Mouse (Mus musculus): Measurements from ENCODE around the gene Vpreb1. TPM values are rescaled to one million over a fixed set of nuclear protein-coding genes. Genes with fewer than 3 reads are reported as not detected.
A peak's percentile ranks its signal among the peaks of the same experiment; 100 is the strongest.

The Vpreb1 gene
- polyA plus RNA-seq, 2 experiments = 1.5 to 2.6 TPM

GRCm38 (mm10) chr16:16907799-16908198 lies 37.2 kb upstream of the Vpreb1 start:
- TF ChIP-seq CTCF (IDR thresholded peaks at IDR 0.05; ENCODE audit: low read depth) = no peak
- no peak for TF ChIP-seq EP300 (IDR thresholded peaks at IDR 0.05; ENCODE audit: low read depth)
- no peaks in the 10 kb centered on the region for H3K36me3 ChIP-seq (replicated peaks; ENCODE audit: control insufficient read depth, insufficient read depth, low read depth)
- H3K27ac ChIP-seq = no peak overlapping the region
- H3K4me2 ChIP-seq (ENCODE audit: low read depth) = no peak overlapping the region
- no peaks in the 10 kb centered on the region for H3K4me1 ChIP-seq (replicated peaks; ENCODE audit: control insufficient read depth in 2 of 2, insufficient read depth in 2 of 2, low read length in 1 of 2)
- H3K27me3 ChIP-seq (ENCODE audit: control insufficient read depth, insufficient read depth, low read length) = no peaks in the 10 kb centered on the region
- no peak overlapping the region for H3K4me3 ChIP-seq (ENCODE audit: insufficient read depth in 1 of 2, low read depth in 2 of 2, low read length in 2 of 2)
- ATAC-seq (ENCODE audit: insufficient read depth) (peak; percentile 47), DNase-seq (ENCODE audit: low read depth in 3 of 3, low spot score in 3 of 3) (no peak)
- 34% methylated on average over 6 of the region's 6 CpGs for WGBS (ENCODE audit: insufficient replicate concordance)
- H3K9me3 ChIP-seq (ENCODE audit: control insufficient read depth, low read length) = no peaks in the 10 kb centered on the region
- H3K9ac ChIP-seq (replicated peaks) = no peak overlapping the region

- Histone ChIP-seq H3K4me1 (replicated peaks; ENCODE audit: control insufficient read depth in 2 of 2, insufficient read depth in 2 of 2, low read length in 1 of 2) (no peaks in the 10 kb centered on the region), H3K4me3 (ENCODE audit: insufficient read depth in 1 of 2, low read depth in 2 of 2, low read length in 2 of 2) (no peak overlapping the region), H3K4me2 (ENCODE audit: low read depth) (no peak overlapping the region), H3K9me3 (ENCODE audit: control insufficient read depth, low read length) (no peaks in the 10 kb centered on the region), H3K36me3 (replicated peaks; ENCODE audit: control insufficient read depth, insufficient read depth, low read depth) (no peaks in the 10 kb centered on the region), H3K27me3 (ENCODE audit: control insufficient read depth, insufficient read depth, low read length) (no peaks in the 10 kb centered on the region), H3K27ac (no peak overlapping the region), H3K9ac (replicated peaks) (no peak overlapping the region)
- ATAC-seq (ENCODE audit: insufficient read depth) (no peak), DNase-seq (ENCODE audit: low read depth in 3 of 3, low spot score in 3 of 3) (no peak)
- TF ChIP-seq EP300 (IDR thresholded peaks at IDR 0.05; ENCODE audit: low read depth) (no peak), CTCF (IDR thresholded peaks at IDR 0.05; ENCODE audit: low read depth) (no peak)
- 69% methylated on average over 5 of the region's 5 CpGs for WGBS (ENCODE audit: insufficient replicate concordance)
These were observed 32.5 kb upstream of the Vpreb1 start for GRCm38 (mm10) chr16:16903188-16903587.

DNA sequence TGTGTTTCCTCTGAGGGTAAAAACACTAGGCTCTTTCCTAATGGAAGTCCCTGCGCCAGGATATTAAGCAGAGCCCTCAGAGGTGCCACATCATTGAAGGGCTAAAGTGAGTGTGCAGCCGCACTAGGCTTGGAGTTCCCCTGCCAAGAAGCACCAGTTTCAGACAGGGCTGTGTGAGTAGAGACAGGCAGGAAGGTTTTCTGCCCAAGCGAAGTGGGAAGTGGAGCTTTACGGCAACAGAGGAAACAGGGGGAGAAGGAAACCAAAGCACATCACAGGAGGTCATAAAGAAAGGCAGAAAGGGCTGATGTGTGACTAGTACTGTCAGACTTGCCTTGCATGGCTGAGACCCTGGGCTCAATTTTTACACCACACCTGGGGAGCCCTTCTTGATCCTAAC lies 31.7 kb upstream of the Vpreb1 start:
- ATAC-seq (ENCODE audit: insufficient read depth) (no peak), DNase-seq (ENCODE audit: low read depth in 3 of 3, low spot score in 3 of 3) (no peak)
- no peak overlapping the region for H3K9ac ChIP-seq (replicated peaks)
- no peak overlapping the region for H3K27ac ChIP-seq
- no peaks in the 10 kb centered on the region for H3K36me3 ChIP-seq (replicated peaks; ENCODE audit: control insufficient read depth, insufficient read depth, low read depth)
- H3K9me3 ChIP-seq (ENCODE audit: control insufficient read depth, low read length) = no peaks in the 10 kb centered on the region
- 44% methylated on average over 4 of the region's 4 CpGs for WGBS (ENCODE audit: insufficient replicate concordance)
- H3K4me3 ChIP-seq (ENCODE audit: insufficient read depth in 1 of 2, low read depth in 2 of 2, low read length in 2 of 2) = no peak overlapping the region
- H3K4me2 ChIP-seq (ENCODE audit: low read depth) = no peak overlapping the region
- peaks cover 0 to 4% of the 10 kb centered on the region in 2 experiments; a peak in 3 of 4 replicates for H3K4me1 ChIP-seq (replicated peaks; ENCODE audit: control insufficient read depth in 2 of 2, insufficient read depth in 2 of 2, low read length in 1 of 2)
- H3K27me3 ChIP-seq (ENCODE audit: control insufficient read depth, insufficient read depth, low read length) = no peaks in the 10 kb centered on the region
- no peak for TF ChIP-seq CTCF (IDR thresholded peaks at IDR 0.05; ENCODE audit: low read depth)
- no peak for TF ChIP-seq EP300 (IDR thresholded peaks at IDR 0.05; ENCODE audit: low read depth)

GRCm38 (mm10) chr16:16897056-16897584 lies 26.5 kb upstream of the Vpreb1 start:
- peak overlapping the region; percentile 65 to 83 for H3K4me3 ChIP-seq (ENCODE audit: insufficient read depth in 1 of 2, low read depth in 2 of 2, low read length in 2 of 2)
- TF ChIP-seq CTCF (IDR thresholded peaks at IDR 0.05; ENCODE audit: low read depth) (no peak), EP300 (IDR thresholded peaks at IDR 0.05; ENCODE audit: low read depth) (no peak)
- DNase-seq (ENCODE audit: low read depth in 3 of 3, low spot score in 3 of 3) (no peak), ATAC-seq (ENCODE audit: insufficient read depth) (0 out of 2 replicates have a peak, but pooled peaks have one; percentile 1)
- H3K9ac ChIP-seq (replicated peaks) = peak overlapping the region; percentile 71
- peaks cover 4% of the 10 kb centered on the region; the same call in 1 of the 2 replicates for H3K36me3 ChIP-seq (replicated peaks; ENCODE audit: control insufficient read depth, insufficient read depth, low read depth)
- 18% methylated on average over 10 of the region's 10 CpGs for WGBS (ENCODE audit: insufficient replicate concordance)
- H3K27ac ChIP-seq = peak overlapping the region; percentile 18; the same call in 1 of the 2 replicates
- H3K27me3 ChIP-seq (ENCODE audit: control insufficient read depth, insufficient read depth, low read length) = no peaks in the 10 kb centered on the region
- peaks cover 6 to 11% of the 10 kb centered on the region in 2 experiments for H3K4me1 ChIP-seq (replicated peaks; ENCODE audit: control insufficient read depth in 2 of 2, insufficient read depth in 2 of 2, low read length in 1 of 2)
- H3K4me2 ChIP-seq (ENCODE audit: low read depth) = peak overlapping the region; percentile 88
- H3K9me3 ChIP-seq (ENCODE audit: control insufficient read depth, low read length) = no peaks in the 10 kb centered on the region

DNA sequence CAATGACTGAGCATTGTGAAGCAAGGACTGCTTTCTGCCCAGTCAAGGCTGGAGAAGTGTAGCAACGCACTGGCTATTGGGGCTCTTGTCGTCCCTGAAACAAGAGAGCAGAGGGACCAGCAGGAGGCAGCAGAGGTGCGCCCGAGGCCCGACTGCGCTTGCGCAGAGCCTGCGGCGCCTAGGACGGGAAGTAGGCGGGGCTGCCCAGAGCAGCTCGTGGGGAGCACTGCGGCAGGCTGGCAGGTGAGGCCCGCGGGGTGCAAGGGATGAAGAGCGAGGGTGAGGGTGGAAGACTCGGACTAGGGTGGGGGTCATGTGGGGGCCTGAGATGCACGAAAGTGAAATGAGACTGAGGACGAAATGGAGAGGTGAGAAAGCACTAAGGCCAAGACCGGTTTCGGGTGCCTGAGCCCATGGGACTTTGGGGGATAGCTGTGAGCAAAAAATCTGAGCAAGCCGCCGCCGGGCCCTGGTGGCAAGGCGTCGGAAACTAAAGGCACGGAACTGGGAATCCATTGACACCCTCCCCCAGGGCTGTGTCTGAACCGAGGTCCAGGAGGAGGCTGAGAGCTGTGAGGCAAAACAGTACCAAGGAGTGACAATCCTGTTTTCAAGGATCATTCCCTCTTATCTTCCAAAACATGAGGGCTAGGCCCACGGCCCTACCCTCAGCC lies 25.9 kb upstream of the Vpreb1 start, which contains the start of gene Ppm1f:
TSS of gene Ppm1f (plus strand) at position 88 of the 674 bp plus-strand sequence.
- Histone ChIP-seq H3K4me3 (ENCODE audit: insufficient read depth in 1 of 2, low read depth in 2 of 2, low read length in 2 of 2) (peak within 1 kb of the TSS; percentile 65 to 83), H3K4me2 (ENCODE audit: low read depth) (peak within 1 kb of the TSS; percentile 88), H3K27ac (peak within 1 kb of the TSS; percentile 18; the same call in 1 of the 2 replicates), H3K4me1 (replicated peaks; ENCODE audit: control insufficient read depth in 2 of 2, insufficient read depth in 2 of 2, low read length in 1 of 2) (peaks cover 6 to 11% of the 10 kb centered on the region in 2 experiments), H3K36me3 (replicated peaks; ENCODE audit: control insufficient read depth, insufficient read depth, low read depth) (peaks cover 4% of the 10 kb centered on the region; the same call in 1 of the 2 replicates), H3K9ac (replicated peaks) (peak within 1 kb of the TSS; percentile 71), H3K27me3 (ENCODE audit: control insufficient read depth, insufficient read depth, low read length) (no peaks in the 10 kb centered on the region), H3K9me3 (ENCODE audit: control insufficient read depth, low read length) (no peaks in the 10 kb centered on the region)
- DNase-seq (ENCODE audit: low read depth in 3 of 3, low spot score in 3 of 3) (peak; percentile 79 to 83 (median 83)), ATAC-seq (ENCODE audit: insufficient read depth) (peak; percentile 91)
- no peak for TF ChIP-seq EP300 (IDR thresholded peaks at IDR 0.05; ENCODE audit: low read depth)
- TF ChIP-seq CTCF (IDR thresholded peaks at IDR 0.05; ENCODE audit: low read depth) = peak; percentile 97
- WGBS (ENCODE audit: insufficient replicate concordance) = under 1% methylated on average over 29 of the region's 29 CpGs

All from liver, embryonic 14.5 days (tissue).